Mouse (Mus musculus): Measurements from ENCODE around the gene Epm2aip1. TPM values are rescaled to one million over a fixed set of nuclear protein-coding genes. Genes with fewer than 3 reads are reported as not detected.
A peak's percentile ranks its signal among the peaks of the same experiment; 100 is the strongest.

Gene Epm2aip1
- total RNA-seq, 2 experiments from 2014 or later = 12.4 to 23.8 TPM

GRCm38 (mm10) chr9:111286468-111286867, 14.7 kb downstream of the Epm2aip1 start:
- no peak for ATAC-seq (replicated peaks; ENCODE audit: poor library complexity)

DNA sequence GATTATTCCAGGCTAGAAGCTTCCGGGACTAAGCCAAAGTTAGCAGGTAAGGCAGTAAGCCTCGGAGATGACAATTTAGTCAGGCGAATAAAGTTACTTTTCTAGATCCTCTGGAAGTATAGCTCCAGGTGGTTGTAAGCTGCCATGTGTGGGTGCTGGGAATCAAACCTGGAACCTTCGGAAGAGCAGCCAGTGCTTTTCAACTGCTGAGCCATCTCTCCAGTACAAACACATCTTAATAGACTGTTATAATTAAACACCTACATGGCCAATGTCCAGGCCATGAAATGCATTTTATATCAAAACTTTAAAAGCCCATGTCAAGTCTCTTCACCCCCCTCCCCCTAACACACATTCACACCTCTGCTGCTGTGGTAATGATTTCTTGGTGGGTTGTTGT, 16.2 kb downstream of the Epm2aip1 start:
- no peak for ATAC-seq (replicated peaks; ENCODE audit: poor library complexity)

- ATAC-seq (replicated peaks; ENCODE audit: poor library complexity) = peak; percentile 57
Measured at GRCm38 (mm10) chr9:111289294-111289831, 17.6 kb downstream of the Epm2aip1 start.

DNA sequence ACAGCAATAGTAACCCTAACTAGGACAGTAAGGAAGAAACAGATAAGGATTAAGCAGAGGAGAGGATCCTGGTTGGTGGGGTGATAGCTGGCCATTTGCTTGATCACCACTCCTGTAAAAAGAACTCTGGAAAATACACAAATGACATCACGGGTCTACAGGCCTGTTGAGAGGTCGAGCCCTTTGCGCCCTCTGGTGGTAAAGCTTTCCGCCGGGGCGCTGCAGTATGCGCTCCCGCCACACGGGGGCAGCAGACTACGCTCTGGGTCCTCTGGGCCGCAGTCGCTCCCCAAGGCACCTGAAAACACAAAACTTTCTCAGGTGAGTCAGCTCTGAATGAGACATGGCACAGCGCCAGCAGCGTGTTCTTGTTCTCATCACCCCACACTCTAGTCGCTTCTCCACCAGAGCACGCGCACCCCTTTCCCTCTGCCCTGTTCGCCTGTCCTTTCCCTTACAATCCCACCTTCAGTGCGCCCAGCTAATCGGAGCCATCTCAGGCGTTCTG, 18.2 kb downstream of the Epm2aip1 start:
- ATAC-seq (replicated peaks; ENCODE audit: poor library complexity) = peak; percentile 97

DNA sequence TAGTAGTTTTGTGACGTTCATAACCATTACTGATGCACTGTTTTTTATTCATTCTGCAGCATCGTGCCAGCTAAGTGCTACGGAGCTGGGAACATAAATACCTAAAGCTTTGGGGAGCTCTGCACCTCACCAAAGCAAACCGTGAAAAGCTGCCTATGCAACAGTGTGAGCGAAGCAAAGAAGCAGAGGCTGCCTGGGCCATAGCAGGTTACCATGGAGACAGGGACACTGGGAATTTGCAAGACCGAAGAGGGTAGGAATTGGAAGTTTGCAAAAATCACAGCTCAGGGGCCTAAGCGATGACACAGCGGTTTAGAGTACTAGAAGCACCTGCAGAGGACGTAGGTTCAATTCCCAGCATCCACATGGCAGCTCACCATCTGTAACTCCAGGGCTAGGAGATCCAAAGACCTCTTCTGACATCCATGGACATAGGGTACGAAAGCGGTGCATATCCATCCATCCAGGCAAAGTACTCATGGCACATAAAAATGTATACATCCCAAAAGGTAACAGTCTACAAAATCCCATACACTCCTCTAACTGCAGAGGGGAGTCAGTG, 18.9 kb downstream of the Epm2aip1 start:
- no peak for ATAC-seq (replicated peaks; ENCODE audit: poor library complexity)

- ATAC-seq (replicated peaks; ENCODE audit: poor library complexity) = no peak
Measured at GRCm38 (mm10) chr9:111293234-111293633, 21.5 kb downstream of the Epm2aip1 start.

- no peak for ATAC-seq (replicated peaks; ENCODE audit: poor library complexity)
Measured at GRCm38 (mm10) chr9:111294911-111295310, 23.2 kb downstream of the Epm2aip1 start.

DNA sequence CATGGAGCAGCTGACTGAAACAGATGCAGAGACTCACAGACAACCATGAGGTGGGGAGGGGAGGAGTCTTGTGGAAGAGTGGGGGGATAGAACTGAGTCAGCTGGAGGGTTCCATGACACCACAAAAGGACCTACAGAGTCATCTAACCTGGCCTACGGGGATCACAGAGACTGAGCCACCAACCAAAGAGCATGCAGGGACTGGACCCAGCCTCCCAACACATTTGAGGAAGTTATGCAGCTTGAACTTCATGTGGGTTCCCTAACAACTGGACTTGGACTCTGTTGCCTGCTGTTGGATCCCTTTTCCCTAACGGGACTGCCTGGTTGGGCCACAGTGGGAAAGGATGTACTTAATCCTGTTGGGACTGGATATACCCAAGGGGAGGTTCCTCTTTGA, 23.6 kb downstream of the Epm2aip1 start:
- no peak; the same call in 1 of the 2 replicates for ATAC-seq (replicated peaks; ENCODE audit: poor library complexity)

DNA sequence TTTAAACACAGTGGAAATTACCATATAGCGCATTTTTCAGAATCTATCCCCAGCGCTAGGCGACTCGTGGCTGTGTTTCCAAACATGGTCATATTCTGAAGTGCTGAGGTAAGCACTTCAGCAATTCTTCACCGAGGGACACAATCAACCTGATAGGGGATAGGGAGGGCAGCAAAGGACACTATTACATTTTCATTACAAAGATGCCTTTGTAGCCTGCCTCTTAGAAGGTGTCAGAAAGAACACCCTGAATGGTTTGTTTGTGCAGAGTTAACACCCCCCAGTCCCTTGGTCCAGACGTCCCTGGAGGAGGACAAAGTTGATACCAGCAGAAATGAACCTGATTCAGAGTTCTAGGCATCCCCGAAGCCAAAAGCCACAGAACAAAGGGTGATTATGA, 24.7 kb downstream of the Epm2aip1 start:
- no peak for ATAC-seq (replicated peaks; ENCODE audit: poor library complexity)

DNA sequence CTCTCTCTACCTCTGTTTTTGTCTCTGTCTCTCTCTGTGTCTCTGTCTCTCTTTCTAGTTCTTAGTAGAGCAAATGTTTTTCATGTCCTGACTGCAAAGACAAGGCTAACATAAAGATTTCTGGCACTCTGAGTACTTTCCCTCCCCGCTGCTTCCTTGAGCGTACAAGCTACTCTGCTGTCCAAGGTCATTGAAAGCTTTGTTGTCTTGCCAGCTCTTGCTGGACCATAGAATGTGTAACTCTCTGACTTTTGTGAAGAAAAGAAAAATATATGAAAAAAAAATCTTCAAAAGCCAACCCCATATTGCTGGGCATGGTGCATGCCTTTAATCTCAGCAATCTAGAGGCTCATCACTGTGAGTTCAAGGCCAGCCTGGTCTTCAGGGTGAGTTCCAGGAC, 26.9 kb downstream of the Epm2aip1 start:
- no peak for ATAC-seq (replicated peaks; ENCODE audit: poor library complexity)

GRCm38 (mm10) chr9:111302196-111302831, 30.6 kb downstream of the Epm2aip1 start:
- no peak for ATAC-seq (replicated peaks; ENCODE audit: poor library complexity)

DNA sequence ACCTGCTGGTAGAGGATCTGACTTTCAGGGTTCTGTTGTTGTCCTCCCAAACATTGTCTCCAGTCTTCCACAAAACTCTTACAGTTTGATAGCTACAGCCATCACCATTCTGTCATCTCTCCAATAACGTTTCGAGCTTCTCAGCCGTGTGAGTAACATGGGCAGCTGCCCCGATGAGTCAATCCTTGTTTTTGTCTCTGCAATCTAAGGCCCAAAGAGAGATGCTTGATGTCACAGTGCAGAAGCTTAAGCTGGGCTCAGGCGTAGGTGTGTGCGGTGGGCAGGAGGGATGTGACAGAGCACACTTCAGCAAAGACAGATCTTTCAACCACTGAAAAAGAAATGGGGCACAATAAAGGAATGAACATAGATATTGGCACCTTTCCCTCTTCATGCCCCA, 32.3 kb downstream of the Epm2aip1 start:
- ATAC-seq (replicated peaks; ENCODE audit: poor library complexity) = no peak

- ATAC-seq (replicated peaks; ENCODE audit: poor library complexity) = no peak
Measured at GRCm38 (mm10) chr9:111306142-111306541, 34.4 kb downstream of the Epm2aip1 start.

- ATAC-seq (replicated peaks; ENCODE audit: poor library complexity) = 0 out of 2 replicates have a peak, but pooled peaks have one; percentile 9
Measured at GRCm38 (mm10) chr9:111311031-111311842, 39.5 kb downstream of the Epm2aip1 start, which contains the start of gene Trank1. TSS of gene Trank1 (plus strand) at chr9:111311739.

DNA sequence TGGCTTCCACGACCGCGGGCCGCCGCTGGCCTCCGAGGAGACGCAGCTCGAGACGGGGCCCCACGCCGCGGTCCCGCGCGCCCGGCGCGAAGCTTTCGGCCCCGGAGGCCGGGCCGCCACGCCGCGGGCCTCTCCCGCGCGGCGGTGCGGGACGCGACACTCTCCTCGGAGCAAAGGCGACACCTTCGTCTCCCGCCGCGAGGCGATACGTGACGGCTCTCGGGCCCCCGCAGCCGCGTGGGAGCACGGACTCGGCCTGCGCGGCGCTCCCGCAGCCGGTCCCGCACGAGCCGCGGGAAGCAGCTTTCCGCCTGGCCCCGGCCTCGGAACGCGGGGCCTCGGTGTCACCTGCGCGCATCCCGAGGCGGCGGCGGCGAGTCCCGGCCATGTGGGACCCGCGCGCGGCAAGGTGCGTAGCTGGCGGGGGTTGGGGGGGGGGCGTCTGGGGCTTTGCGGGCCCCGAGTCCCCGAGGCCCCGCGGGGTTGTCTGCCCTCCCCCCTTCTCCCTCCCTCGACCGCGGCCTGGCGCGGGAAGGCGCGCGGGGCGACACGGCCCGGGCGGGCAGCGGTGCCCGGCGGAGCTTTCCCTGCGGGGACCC, 40.2 kb downstream of the Epm2aip1 start:
- no peak for ATAC-seq (replicated peaks; ENCODE audit: poor library complexity)

DNA sequence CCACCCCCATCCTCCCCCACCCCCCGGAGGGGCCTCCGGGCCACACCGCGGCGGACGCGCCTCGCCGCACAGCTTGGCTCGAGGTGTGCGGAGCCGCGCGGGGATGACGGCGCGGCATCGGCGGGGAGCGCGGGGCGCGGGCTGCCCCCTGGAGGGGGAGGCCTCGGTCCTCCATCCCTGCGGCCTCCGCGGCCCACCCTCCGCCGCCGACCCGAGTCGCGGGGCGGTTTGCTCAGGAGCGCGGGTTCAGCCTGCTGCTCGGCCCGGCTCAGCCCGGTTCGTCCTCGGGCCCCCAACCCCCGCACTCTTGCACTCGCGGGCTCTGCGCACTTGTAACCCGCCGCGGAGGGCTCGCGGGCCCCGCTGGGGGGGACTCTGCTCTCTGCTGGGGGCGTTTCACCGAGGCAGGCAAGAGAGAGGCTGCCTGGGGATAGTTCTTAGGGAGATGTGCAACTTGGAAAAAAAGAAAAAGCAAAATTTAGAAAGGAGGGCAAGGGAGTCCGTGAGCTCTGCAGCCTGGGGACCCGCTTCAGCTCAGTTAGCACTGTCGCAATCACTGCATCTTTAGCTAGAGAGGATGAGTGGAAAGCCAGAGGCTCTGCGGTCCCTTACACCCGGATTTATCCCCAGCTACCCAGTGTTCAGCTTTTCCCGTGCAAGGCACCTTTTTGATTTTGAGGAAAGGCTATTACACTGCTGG, 40.9 kb downstream of the Epm2aip1 start:
- no peak for ATAC-seq (replicated peaks; ENCODE audit: poor library complexity)

- ATAC-seq (replicated peaks; ENCODE audit: poor library complexity) = no peak
Measured at GRCm38 (mm10) chr9:111313299-111313698, 41.6 kb downstream of the Epm2aip1 start.

GRCm38 (mm10) chr9:111313793-111314192, 42.1 kb downstream of the Epm2aip1 start:
- ATAC-seq (replicated peaks; ENCODE audit: poor library complexity) = no peak

- ATAC-seq (replicated peaks; ENCODE audit: poor library complexity) = peak; percentile 91
Measured at GRCm38 (mm10) chr9:111314219-111314618, 42.5 kb downstream of the Epm2aip1 start.

DNA sequence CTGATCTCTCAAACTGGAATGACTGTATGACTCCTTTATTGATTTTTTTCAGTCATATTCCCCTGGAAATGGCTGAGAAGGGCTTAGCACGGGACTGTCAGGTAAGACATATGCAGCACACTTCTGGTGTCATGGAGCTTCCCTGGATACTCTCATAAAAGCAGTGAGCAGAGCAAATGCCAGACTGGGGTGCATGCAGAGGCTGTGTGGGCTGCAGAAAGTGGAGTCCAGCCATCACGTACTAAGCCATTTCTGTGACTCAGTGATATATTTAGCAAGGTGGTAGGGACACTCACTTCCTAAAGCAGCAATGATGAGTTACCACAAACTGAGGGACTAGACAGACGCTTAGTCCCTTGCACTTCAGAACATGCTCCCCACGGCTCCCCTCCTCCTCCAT, 49.2 kb downstream of the Epm2aip1 start:
- no peak for ATAC-seq (replicated peaks; ENCODE audit: poor library complexity)
